ENCODE assay signal across 21 mouse cellular contexts in genomic region chr10:9490416-9490815, GRCm38 (mm10).
A peak's percentile ranks its signal among the peaks of the same experiment; 100 is the strongest.
DNase-seq lines count a peak whose midpoint lies in the region; ATAC-seq lines count a peak whose summit lies in the region.
"Had no signal": no experiment of that assay in that cellular context is flagged by ENCODE, and none has a peak within 500 bp of the region (broad histone marks: within the 10 kb centered on the region; RNA-seq: fewer than 3 reads in every experiment).

No protein-coding gene starts in this region.

- no peaks in the 10 kb centered on the region for H3K36me3 ChIP-seq in neural tube, embryonic 13.5 days
- no peaks in the 10 kb centered on the region for H3K36me3 ChIP-seq in neural tube, embryonic 14.5 days (ENCODE audit: control insufficient read depth, insufficient read depth, low read length)
- no peaks in the 10 kb centered on the region for H3K36me3 ChIP-seq in neural tube, embryonic 15.5 days
- no peaks in the 10 kb centered on the region for H3K36me3 ChIP-seq in kidney, embryonic 16.5 days (ENCODE audit: insufficient read depth, low read length)
- no peaks in the 10 kb centered on the region for H3K36me3 ChIP-seq in midbrain, embryonic 15.5 days (replicated peaks)
- H3K36me3 ChIP-seq: G1E had no signal

- no peak for DNase-seq in neural tube, embryonic 10.5 days (ENCODE audit: extremely low spot score, low spot score)
- DNase-seq: adrenal gland, adult 2 months; adrenal gland, adult 8-10 months; adrenal gland, postnatal 10 days; adrenal gland, postnatal 14 days; adrenal gland, postnatal 25 days; adrenal gland, postnatal 36 days; B cell, adult 2 months; cerebellum, adult 11 months; cerebellum, adult 11-12 months; cerebellum, adult 18-20 months had no signal

- peak; percentile 77 for ATAC-seq in neural tube, embryonic 13.5 days (ENCODE audit: low read depth)
- ATAC-seq in neural tube, embryonic 14.5 days (ENCODE audit: low read depth), result peak; percentile 85; the same call in 1 of the 2 replicates
- peak; percentile 76 for ATAC-seq in neural tube, embryonic 15.5 days (ENCODE audit: low FRiP score)
- ATAC-seq in kidney, embryonic 16.5 days (ENCODE audit: low FRiP score, low TSS enrichment), result no peak
- no peak for ATAC-seq in midbrain, embryonic 15.5 days (replicated peaks)
- ATAC-seq: activated CD4-positive, CD25-positive, alpha-beta regulatory T cell, adult 4 months; CD4-positive, CD25-positive, alpha-beta regulatory T cell, adult 4 months; Patski had no signal

- H3K4me2 ChIP-seq in neural tube, embryonic 13.5 days, result no peak overlapping the region
- no peak overlapping the region for H3K4me2 ChIP-seq in neural tube, embryonic 14.5 days (ENCODE audit: low read depth, low read length)
- no peak overlapping the region for H3K4me2 ChIP-seq in neural tube, embryonic 15.5 days
- no peak overlapping the region for H3K4me2 ChIP-seq in kidney, embryonic 16.5 days (replicated peaks; ENCODE audit: low read depth, low read length)
- no peak overlapping the region for H3K4me2 ChIP-seq in midbrain, embryonic 15.5 days

- H3K27me3 ChIP-seq in neural tube, embryonic 13.5 days, result no peaks in the 10 kb centered on the region; the same call in none of the 2 replicates
- H3K27me3 ChIP-seq in neural tube, embryonic 14.5 days (ENCODE audit: control insufficient read depth, insufficient read depth, low read length), result no peaks in the 10 kb centered on the region
- H3K27me3 ChIP-seq in neural tube, embryonic 15.5 days (replicated peaks), result no peaks in the 10 kb centered on the region
- no peaks in the 10 kb centered on the region for H3K27me3 ChIP-seq in kidney, embryonic 16.5 days (ENCODE audit: insufficient read depth, low read length)
- no peaks in the 10 kb centered on the region for H3K27me3 ChIP-seq in midbrain, embryonic 15.5 days (replicated peaks)
- H3K27me3 ChIP-seq: CH12.LX had no signal

- peaks cover 20% of the 10 kb centered on the region for H3K4me1 ChIP-seq in neural tube, embryonic 13.5 days (replicated peaks)
- no peaks in the 10 kb centered on the region for H3K4me1 ChIP-seq in neural tube, embryonic 14.5 days (ENCODE audit: control insufficient read depth, insufficient read depth, low read length)
- H3K4me1 ChIP-seq in neural tube, embryonic 15.5 days, result peaks cover 12% of the 10 kb centered on the region; the same call in 1 of the 2 replicates
- 0 out of 2 replicates have a peak, but pooled peaks cover 3% of the 10 kb centered on the region for H3K4me1 ChIP-seq in kidney, embryonic 16.5 days (ENCODE audit: insufficient read depth, low read length)
- peaks cover 12% of the 10 kb centered on the region for H3K4me1 ChIP-seq in midbrain, embryonic 15.5 days

- H3K4me3 ChIP-seq in neural tube, embryonic 13.5 days, result no peak overlapping the region
- H3K4me3 ChIP-seq in neural tube, embryonic 14.5 days (ENCODE audit: low read depth, low read length), result no peak overlapping the region
- no peak overlapping the region for H3K4me3 ChIP-seq in neural tube, embryonic 15.5 days (replicated peaks)
- H3K4me3 ChIP-seq in kidney, embryonic 16.5 days (ENCODE audit: low read length), result no peak overlapping the region
- no peak overlapping the region for H3K4me3 ChIP-seq in midbrain, embryonic 15.5 days

- no peaks in the 10 kb centered on the region for H3K9me3 ChIP-seq in neural tube, embryonic 13.5 days
- H3K9me3 ChIP-seq in neural tube, embryonic 14.5 days (ENCODE audit: control insufficient read depth, low read length), result no peaks in the 10 kb centered on the region
- H3K9me3 ChIP-seq in neural tube, embryonic 15.5 days (replicated peaks), result no peaks in the 10 kb centered on the region
- H3K9me3 ChIP-seq in kidney, embryonic 16.5 days (ENCODE audit: low read length), result no peaks in the 10 kb centered on the region
- no peaks in the 10 kb centered on the region for H3K9me3 ChIP-seq in midbrain, embryonic 15.5 days
- H3K9me3 ChIP-seq: G1E had no signal

- 47% methylated on average over 2 of the region's 2 CpGs for WGBS in neural tube, embryonic 13.5 days
- WGBS in neural tube, embryonic 14.5 days, result 44% methylated on average over 2 of the region's 2 CpGs
- 33% methylated on average over 2 of the region's 2 CpGs for WGBS in neural tube, embryonic 15.5 days
- 69% methylated on average over 2 of the region's 2 CpGs for WGBS in kidney, embryonic 16.5 days
- 75% methylated on average over 2 of the region's 2 CpGs for WGBS in midbrain, embryonic 15.5 days

- H3K9ac ChIP-seq in neural tube, embryonic 13.5 days, result no peak overlapping the region
- no peak overlapping the region for H3K9ac ChIP-seq in neural tube, embryonic 14.5 days (replicated peaks; ENCODE audit: low read depth, low read length)
- no peak overlapping the region for H3K9ac ChIP-seq in neural tube, embryonic 15.5 days (replicated peaks)
- H3K9ac ChIP-seq in kidney, embryonic 16.5 days (replicated peaks; ENCODE audit: low read length), result no peak overlapping the region
- no peak overlapping the region for H3K9ac ChIP-seq in midbrain, embryonic 15.5 days

- no peak overlapping the region for H3K27ac ChIP-seq in neural tube, embryonic 13.5 days (replicated peaks)
- H3K27ac ChIP-seq in neural tube, embryonic 14.5 days (ENCODE audit: low read depth, low read length), result no peak overlapping the region
- no peak overlapping the region for H3K27ac ChIP-seq in neural tube, embryonic 15.5 days (replicated peaks)
- H3K27ac ChIP-seq in kidney, embryonic 16.5 days (ENCODE audit: low read length), result no peak overlapping the region
- H3K27ac ChIP-seq in midbrain, embryonic 15.5 days, result no peak overlapping the region

Comparison
In these comparisons a context has a peak if more than half of its experiments do, and no peak if none do; other contexts are left out.
1. ATAC-seq: peak in neural tube, embryonic 13.5 days (single experiment), neural tube, embryonic 14.5 days (single experiment) and neural tube, embryonic 15.5 days (single experiment); none in kidney, embryonic 16.5 days (single experiment) and midbrain, embryonic 15.5 days (single experiment).